Mouse (Mus musculus) midbrain, postnatal 0 days (tissue): ENCODE results near the gene Miga2. TPM values are rescaled to one million over a fixed set of nuclear protein-coding genes. Genes with fewer than 3 reads are reported as not detected.

Experiments used
- ATAC-seq: fragments of 200-750 bp; cut with Nextera tagmentation; 2 replicates; pipeline ENCODE4 v1.8.0; 2017; ENCODE audit warnings: moderate number of reproducible peaks, mild to moderate bottlenecking, moderate TSS enrichment, moderate library complexity; ENCODE audit not compliant: low FRiP score
- DNase-seq: peaks from one replicate; pipeline ENCODE4 v3.0.0-alpha.2; 2015; ENCODE audit warnings: low spot score
- H3K27ac ChIP-seq: fragments of 300-500 bp; sonication (generic); 2 replicates; pipeline ENCODE4 v1.5.1; 2014; ENCODE audit warnings: low read depth, mild to moderate bottlenecking, low read length, mixed read lengths
- H3K27me3 ChIP-seq: fragments of 300-500 bp; sonication (generic); 2 replicates; pipeline ENCODE4 v1.6.1; 2014; ENCODE audit warnings: low read length, control low read depth, mixed read lengths; ENCODE audit not compliant: insufficient read depth
- H3K36me3 ChIP-seq: fragments of 300-500 bp; sonication (generic); 2 replicates; pipeline ENCODE4 v1.6.1; 2014; ENCODE audit warnings: low read length, control low read depth, mixed read lengths; ENCODE audit not compliant: insufficient read depth
- H3K4me1 ChIP-seq: fragments of 300-500 bp; sonication (generic); 2 replicates; pipeline ENCODE4 v1.6.1; 2014; ENCODE audit warnings: mild to moderate bottlenecking, control low read depth, antibody characterized with exemption, low read length, mixed read lengths; ENCODE audit not compliant: insufficient read depth
- H3K4me2 ChIP-seq: fragments of 300-500 bp; sonication (generic); 2 replicates; pipeline ENCODE4 v1.6.1; 2014; ENCODE audit warnings: low read depth, mild to moderate bottlenecking, low read length, mixed read lengths; ENCODE audit not compliant: poor library complexity, severe bottlenecking
- H3K4me3 ChIP-seq: fragments of 300-500 bp; sonication (generic); 2 replicates; pipeline ENCODE4 v1.5.1; 2014; ENCODE audit warnings: low read depth, mild to moderate bottlenecking, low read length, moderate library complexity
- H3K9ac ChIP-seq: fragments of 300-500 bp; sonication (generic); replicated peaks from 2 replicates; pipeline ENCODE4 v1.6.1; 2014; ENCODE audit warnings: mild to moderate bottlenecking, low read length, moderate library complexity, mixed read lengths; ENCODE audit not compliant: poor library complexity, severe bottlenecking
- H3K9me3 ChIP-seq: fragments of 300-500 bp; sonication (generic); 2 replicates; pipeline ENCODE4 v1.6.1; 2016; ENCODE audit warnings: low read length, control low read depth
- CTCF ChIP-seq: IDR thresholded peaks from 2 replicates; pipeline ENCODE4 v1.5.1; 2016; ENCODE audit warnings: antibody characterized with exemption, mild to moderate bottlenecking
- WGBS: fragments of 180-500 bp; shearing (Covaris S2); extraction: QIAGEN DNeasy Blood & Tissue Kit; methylation state at CpG from one replicate; pipeline ENCODE4 v1.1.7; 2014; 5-methylcytosine and 5-hydroxymethylcytosine counted together
- polyA plus RNA-seq: library from polyadenylated mRNA; unstranded; fragments of >200 nt; fragmentation: Nextera tagmentation; extraction: Ambion mirVana; gene quantifications from 2 replicates; pipeline ENCODE4 v1.2.1, GENCODE M21; 2015
- total RNA-seq: library from RNA; depleted of rRNA; stranded (reverse); fragments of >200 nt; gene quantifications from 2 replicates; pipeline ENCODE4 v1.2.3, GENCODE M21; 2014

The Miga2 gene
- total and polyA plus RNA-seq, 2 experiments from 2014 or later, result 28.7 to 64.2 TPM

DNA sequence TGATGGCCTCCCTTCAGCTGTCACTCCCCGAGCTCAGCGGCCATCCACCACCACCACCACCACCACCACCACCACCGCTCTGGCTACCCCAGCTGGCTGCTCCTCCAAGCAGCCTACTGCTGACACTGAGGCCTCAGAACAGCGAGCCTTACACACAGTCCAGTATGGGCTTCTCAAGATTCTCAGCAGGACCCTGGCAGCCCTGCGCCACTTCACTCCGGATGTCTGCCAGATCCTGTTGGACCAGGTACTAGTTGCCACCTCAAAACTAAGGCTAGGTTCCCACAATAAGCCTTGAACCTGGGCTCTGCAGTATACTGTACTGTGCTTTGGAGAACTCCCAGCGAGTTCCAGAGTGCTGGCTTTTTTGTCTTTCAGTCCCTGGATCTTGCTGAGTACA lies 21.5 kb upstream of the Miga2 start:
- 94% methylated on average over 7 of the region's 7 CpGs for WGBS
- H3K36me3 ChIP-seq, result peaks cover 76% of the 10 kb centered on the region
- H3K4me1 ChIP-seq, result no peaks in the 10 kb centered on the region
- no peak for ATAC-seq
- no peak overlapping the region for H3K9ac ChIP-seq
- no peak for TF ChIP-seq CTCF
- H3K27me3 ChIP-seq, result no peaks in the 10 kb centered on the region
- H3K4me2 ChIP-seq, result no peak overlapping the region
- no peak overlapping the region for H3K4me3 ChIP-seq
- no peak overlapping the region for H3K27ac ChIP-seq
- no peaks in the 10 kb centered on the region for H3K9me3 ChIP-seq
- no peak for DNase-seq

DNA sequence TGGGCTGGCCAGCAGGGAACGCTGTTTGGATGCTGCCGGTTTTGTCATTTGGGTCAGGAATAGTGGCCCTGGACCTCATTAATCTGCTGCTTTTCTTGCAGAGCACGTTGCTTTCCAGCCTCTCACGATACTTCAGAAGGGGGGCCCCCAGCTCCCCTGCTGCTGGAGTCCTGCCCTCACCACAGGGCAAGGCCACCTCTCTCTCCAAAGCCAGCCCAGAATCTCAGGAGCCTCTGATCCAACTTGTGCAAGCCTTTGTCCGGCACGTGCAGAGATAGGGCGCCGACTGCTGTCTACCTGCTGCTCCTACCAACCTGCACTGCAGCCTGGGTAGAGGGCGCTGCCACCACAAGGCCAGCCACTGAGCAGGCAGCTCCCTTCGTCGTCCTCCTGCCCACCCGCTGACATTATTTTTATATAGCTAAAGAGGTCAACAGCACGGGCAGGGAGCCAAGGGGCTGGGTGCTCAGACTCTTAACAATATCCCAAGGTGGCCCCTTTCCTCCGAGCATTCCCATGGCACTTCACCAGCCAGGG lies 20.4 kb upstream of the Miga2 start:
- peak; percentile 29 for TF ChIP-seq CTCF
- no peak overlapping the region for H3K4me2 ChIP-seq
- 71% methylated on average over 14 of the region's 14 CpGs for WGBS
- no peak for ATAC-seq
- no peak overlapping the region for H3K4me3 ChIP-seq
- DNase-seq, result peak; percentile 17
- peak overlapping the region; percentile 38; the same call in 1 of the 2 replicates for H3K27ac ChIP-seq
- no peaks in the 10 kb centered on the region for H3K27me3 ChIP-seq
- no peaks in the 10 kb centered on the region for H3K9me3 ChIP-seq
- no peak overlapping the region for H3K9ac ChIP-seq
- H3K36me3 ChIP-seq, result peaks cover 87% of the 10 kb centered on the region
- no peaks in the 10 kb centered on the region for H3K4me1 ChIP-seq

GRCm38 (mm10) chr2:30345971-30346676 lies 17.9 kb upstream of the Miga2 start:
- 91% methylated on average over 7 of the region's 7 CpGs for whole genome bisulfite sequencing
- no peak overlapping the region for H3K4me2 ChIP-seq
- H3K4me1 ChIP-seq, result no peaks in the 10 kb centered on the region
- H3K27me3 ChIP-seq, result no peaks in the 10 kb centered on the region
- ATAC-seq (no peak), DNase-seq (no peak)
- peaks cover 93% of the 10 kb centered on the region for H3K36me3 ChIP-seq
- H3K9ac ChIP-seq, result no peak overlapping the region
- no peak overlapping the region for H3K27ac ChIP-seq
- H3K4me3 ChIP-seq, result no peak overlapping the region
- no peak for TF ChIP-seq CTCF
- no peaks in the 10 kb centered on the region for H3K9me3 ChIP-seq

- no peak for ATAC-seq
- WGBS, result 92% methylated on average over 6 of the region's 6 CpGs
Measured at GRCm38 (mm10) chr2:30349196-30349595, 14.8 kb upstream of the Miga2 start.

DNA sequence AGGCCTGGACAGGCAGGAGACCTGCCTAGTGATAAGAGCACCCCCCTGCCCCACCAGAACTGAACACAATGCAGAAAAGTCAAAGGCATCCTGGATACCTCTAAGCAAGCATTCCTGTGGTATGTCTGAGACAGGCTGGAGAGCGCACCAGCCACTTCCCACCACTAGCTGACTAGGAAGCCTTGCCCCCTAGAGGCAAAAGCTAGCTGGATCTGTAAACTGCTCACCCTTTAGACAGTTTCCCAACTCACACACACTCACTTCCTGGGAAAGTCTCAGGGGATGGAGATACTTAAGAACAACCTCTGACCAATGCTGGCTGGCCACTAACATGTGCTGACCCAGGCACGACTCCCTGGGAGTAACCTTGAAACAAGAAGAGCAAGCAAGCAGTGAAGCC lies 12.9 kb upstream of the Miga2 start:
- H3K27me3 ChIP-seq, result no peaks in the 10 kb centered on the region
- peaks cover 63% of the 10 kb centered on the region for H3K36me3 ChIP-seq
- no peaks in the 10 kb centered on the region; the same call in 1 of the 2 replicates for H3K4me1 ChIP-seq
- DNase-seq (no peak), ATAC-seq (no peak)
- H3K9ac ChIP-seq, result no peak overlapping the region
- no peak overlapping the region for H3K4me3 ChIP-seq
- TF ChIP-seq CTCF, result peak; percentile 51
- WGBS, result 85% methylated on average over 2 of the region's 2 CpGs
- no peak overlapping the region for H3K27ac ChIP-seq
- H3K4me2 ChIP-seq, result no peak overlapping the region
- H3K9me3 ChIP-seq, result no peaks in the 10 kb centered on the region

More at GRCm38 (mm10) chr2:30349196-30349595, 14.8 kb upstream of the Miga2 start:
- H3K4me2 ChIP-seq, result no peak overlapping the region
- H3K27me3 ChIP-seq, result no peaks in the 10 kb centered on the region
- H3K27ac ChIP-seq, result no peak overlapping the region
- DNase-seq, result no peak
- peaks cover 71% of the 10 kb centered on the region for H3K36me3 ChIP-seq
- no peak overlapping the region for H3K4me3 ChIP-seq
- H3K4me1 ChIP-seq, result no peaks in the 10 kb centered on the region
- no peak overlapping the region for H3K9ac ChIP-seq
- no peaks in the 10 kb centered on the region for H3K9me3 ChIP-seq
- TF ChIP-seq CTCF, result no peak

DNA sequence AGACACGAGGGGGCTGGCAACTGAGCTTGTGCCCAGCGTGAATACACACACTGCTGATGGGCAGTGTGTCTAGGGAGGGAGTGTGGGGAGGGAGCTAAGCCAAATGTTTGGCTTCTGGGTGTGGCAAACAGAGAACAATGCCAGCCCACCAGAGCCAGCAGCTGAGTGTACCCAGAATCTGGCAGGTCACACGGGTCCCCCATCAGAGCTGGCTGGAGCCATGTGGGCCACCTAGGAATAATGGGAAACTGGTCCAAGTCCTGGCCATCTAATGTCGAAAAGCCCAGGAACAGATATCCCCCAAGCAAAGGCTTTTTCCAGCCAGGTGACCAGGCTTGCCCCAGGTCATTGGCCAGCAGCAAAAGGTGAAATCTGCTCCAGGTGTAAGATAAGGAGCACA lies 8.2 kb upstream of the Miga2 start:
- Histone ChIP-seq H3K4me1 (peaks cover 10% of the 10 kb centered on the region), H3K27ac (no peak overlapping the region), H3K27me3 (no peaks in the 10 kb centered on the region), H3K36me3 (peaks cover 22% of the 10 kb centered on the region), H3K4me2 (no peak overlapping the region), H3K9ac (no peak overlapping the region), H3K4me3 (no peak overlapping the region), H3K9me3 (no peaks in the 10 kb centered on the region)
- no peak for ATAC-seq
- WGBS, result 64% methylated on average over 4 of the region's 4 CpGs
- no peak for DNase-seq
- no peak for TF ChIP-seq CTCF
